Mouse (Mus musculus) ES-E14 (cell line): Measurements from ENCODE around the gene Ccdc149. TPM values are rescaled to one million over a fixed set of nuclear protein-coding genes. Genes with fewer than 3 reads are reported as not detected.

Experiments used
- DNase-seq: peaks from one replicate; pipeline ENCODE4 v3.0.0-alpha.2; 2013; ENCODE audit warnings: low read depth, low spot score
- H3K27ac ChIP-seq: 2 replicates; pipeline ENCODE4 v1.5.1; 2012; ENCODE audit warnings: low read depth, mild to moderate bottlenecking, low read length, moderate library complexity, mixed read lengths; ENCODE audit not compliant: poor library complexity, insufficient read depth, severe bottlenecking
- H3K36me3 ChIP-seq: 2 replicates; pipeline ENCODE4 v1.6.1; 2012; ENCODE audit warnings: mild to moderate bottlenecking, low read length, moderate library complexity, mixed read lengths; ENCODE audit not compliant: control insufficient read depth, poor library complexity, insufficient read depth, severe bottlenecking
- H3K4me1 ChIP-seq, 2 experiments: fragments of 150-350 bp in 1 of 2; sonication (generic) in 1 of 2; 2 replicates each; pipeline ENCODE4 v1.6.1; 2012; ENCODE audit warnings: low read length in 2 of 2, mild to moderate bottlenecking in 1 of 2, mixed read lengths in 1 of 2; ENCODE audit not compliant: control insufficient read depth in 2 of 2, insufficient read depth in 2 of 2, poor library complexity in 1 of 2
- H3K4me3 ChIP-seq, 2 experiments: fragments of 150-350 bp in 1 of 2; sonication (generic) in 1 of 2; 2 replicates each; pipeline ENCODE4 v1.5.1; 2012; ENCODE audit warnings: low read length in 2 of 2, low read depth in 1 of 2, mild to moderate bottlenecking in 1 of 2, mixed read lengths in 1 of 2; ENCODE audit not compliant: insufficient read depth in 1 of 2, poor library complexity in 1 of 2, severe bottlenecking in 1 of 2
- H3K9ac ChIP-seq: 2 replicates; pipeline ENCODE4 v1.6.1; 2012; ENCODE audit warnings: low read depth, mild to moderate bottlenecking, low read length, mixed read lengths; ENCODE audit not compliant: poor library complexity, insufficient read depth, severe bottlenecking
- H3K9me3 ChIP-seq: fragments of 150-350 bp; sonication (generic); 2 replicates; pipeline ENCODE4 v1.6.1; 2012; ENCODE audit warnings: low read depth, mild to moderate bottlenecking, low read length; ENCODE audit not compliant: control insufficient read depth, insufficient read depth
- CHD2 ChIP-seq: IDR thresholded peaks from 2 replicates; pipeline ENCODE4 v1.6.1; 2014; ENCODE audit warnings: mild to moderate bottlenecking, low read depth, low read length, inconsistent platforms
- HCFC1 ChIP-seq: IDR thresholded peaks from 2 replicates; pipeline ENCODE4 v1.6.1; 2012; ENCODE audit warnings: low read length, inconsistent platforms, borderline replicate concordance; ENCODE audit not compliant: insufficient read depth
- MAFK ChIP-seq: IDR thresholded peaks from 2 replicates; pipeline ENCODE4 v1.6.1; 2014; ENCODE audit warnings: mild to moderate bottlenecking, low read depth, low read length, inconsistent platforms; ENCODE audit not compliant: insufficient read depth
- ZC3H11A ChIP-seq: IDR thresholded peaks from 2 replicates; pipeline ENCODE4 v1.6.1; 2012; ENCODE audit warnings: low read depth, mild to moderate bottlenecking, inconsistent platforms, low read length, borderline replicate concordance
- ZNF384 ChIP-seq: IDR thresholded peaks from 2 replicates; pipeline ENCODE4 v1.6.1; 2012; ENCODE audit warnings: low read depth, low read length, inconsistent platforms
- in situ Hi-C, 2 experiments: fragments of 600-800 bp; cut with MboI; formaldehyde crosslinking; loops; one replicate each; pipeline ENCODE4 v1.15.1; 2025; ENCODE audit warnings: low sequenced_read_pairs in 2 of 2, inconsistent platforms in 1 of 2; ENCODE audit not compliant: unreplicated experiment in 2 of 2
- total RNA-seq: library from RNA; depleted of rRNA; stranded (reverse); fragments of 300-350 nt; gene quantifications from 2 replicates; pipeline ENCODE4 v1.2.3, GENCODE M21; 2012

The Ccdc149 gene
- total RNA-seq, 1 experiment: 0.27 TPM

DNA sequence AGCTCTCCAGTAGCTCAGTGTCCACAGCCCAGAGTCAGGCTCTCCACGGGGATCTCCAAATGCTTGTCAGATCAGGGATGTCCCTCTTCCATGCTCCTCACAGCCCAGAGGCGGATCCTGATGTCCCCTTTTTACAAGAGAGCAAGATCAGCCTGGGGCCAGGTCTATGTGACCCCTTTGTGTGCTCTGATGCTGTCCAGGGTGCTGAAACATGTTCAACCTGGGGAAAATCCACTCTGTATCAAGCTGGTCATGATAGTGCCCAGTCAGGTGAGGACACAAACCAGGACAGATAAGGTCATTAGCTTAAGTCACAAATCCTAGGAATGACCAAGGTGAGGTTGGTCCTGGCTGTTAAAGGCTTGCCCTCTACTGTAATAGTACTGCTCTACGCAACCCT lies 59.8 kb downstream of the Ccdc149 start:
- DNase-seq: peak; percentile 40
- H3K4me1 ChIP-seq: no peaks in the 10 kb centered on the region
- no peak overlapping the region for H3K4me3 ChIP-seq
- H3K9me3 ChIP-seq: no peaks in the 10 kb centered on the region
- in situ Hi-C loops: no loop called here
- TF ChIP-seq CHD2: no peak
- H3K9ac ChIP-seq: no peak overlapping the region
- H3K36me3 ChIP-seq: no peaks in the 10 kb centered on the region
- H3K27ac ChIP-seq: no peak overlapping the region

DNA sequence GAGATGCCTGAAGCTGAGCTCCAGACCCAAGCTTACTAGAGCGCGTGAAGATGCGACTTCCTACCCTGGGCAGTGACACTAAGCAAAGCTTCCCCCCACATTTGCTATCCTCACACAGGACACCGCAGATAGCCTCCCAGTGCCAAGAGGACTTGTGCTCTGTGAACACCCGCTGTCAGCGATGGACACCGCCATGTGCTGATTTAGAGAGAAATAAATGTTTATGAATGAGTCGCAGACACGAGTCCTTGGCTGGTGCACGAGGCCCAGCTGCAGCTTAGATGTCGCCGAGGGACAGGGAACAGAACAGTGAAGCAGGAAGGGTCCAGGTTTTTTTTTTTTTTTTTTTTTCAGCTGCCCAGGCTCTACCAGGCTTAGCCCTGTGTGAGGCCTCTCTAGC lies 61.1 kb downstream of the Ccdc149 start:
- TF ChIP-seq HCFC1 (no peak), CHD2 (no peak), MAFK (no peak), ZNF384 (no peak), ZC3H11A (no peak)
- Histone ChIP-seq H3K27ac (no peak overlapping the region), H3K36me3 (no peaks in the 10 kb centered on the region), H3K4me1 (no peaks in the 10 kb centered on the region), H3K9ac (no peak overlapping the region), H3K9me3 (no peaks in the 10 kb centered on the region), H3K4me3 (no peak overlapping the region)
- in situ Hi-C loops: no loop called here
- DNase-seq: no peak

DNA sequence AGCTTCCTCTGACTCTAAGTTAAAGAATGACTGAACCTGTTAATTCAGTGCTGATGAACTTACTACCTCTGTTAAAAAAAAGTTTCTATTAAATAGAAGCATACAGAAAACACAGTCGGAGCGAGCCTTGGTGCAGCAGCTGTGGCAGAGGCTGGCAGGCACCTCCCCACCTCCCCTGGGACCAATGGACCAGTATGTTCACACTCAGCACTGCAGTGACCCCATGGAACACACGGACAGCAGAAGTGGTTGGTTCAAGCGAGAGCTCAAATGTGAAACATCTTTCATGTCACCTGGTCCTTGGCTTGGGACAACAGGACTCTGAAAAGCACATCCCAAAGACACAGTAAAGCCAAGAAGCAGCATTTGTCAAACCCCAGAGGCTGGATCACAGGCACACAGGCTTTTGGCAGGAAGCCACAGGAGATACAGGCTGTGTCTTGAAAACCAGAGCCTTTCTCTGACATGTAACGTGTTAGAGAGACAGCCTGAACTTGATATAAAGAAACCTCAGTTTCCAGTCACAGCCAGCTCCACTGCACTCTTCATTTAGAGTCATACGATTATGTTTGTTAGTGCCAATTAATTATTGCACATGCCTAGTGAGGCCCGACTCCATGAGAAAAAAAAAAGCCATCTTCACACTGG lies 62.5 kb downstream of the Ccdc149 start:
- no peak for DNase-seq
- TF ChIP-seq ZNF384 (no peak), CHD2 (no peak), MAFK (no peak), HCFC1 (no peak), ZC3H11A (no peak)
- no peak overlapping the region for H3K9ac ChIP-seq

DNA sequence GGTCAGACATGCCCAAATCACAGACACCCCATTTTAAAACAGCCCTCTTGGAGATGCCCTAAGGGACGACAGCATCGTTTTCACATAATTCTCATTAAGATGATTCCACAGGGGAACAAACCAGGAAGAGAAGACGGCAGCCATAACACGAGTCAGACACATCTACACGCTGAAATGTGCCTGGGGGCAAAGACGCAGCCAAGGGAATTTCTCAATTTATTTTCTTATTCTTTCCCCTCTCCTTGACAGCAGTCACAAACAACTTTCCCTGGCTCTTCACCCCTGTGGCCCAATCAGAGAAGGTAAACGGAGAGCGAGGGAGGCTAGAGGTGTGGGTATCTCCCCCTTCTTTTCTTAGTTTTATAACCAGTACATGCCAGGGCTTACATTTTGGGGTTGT lies 66.9 kb downstream of the Ccdc149 start:
- H3K36me3 ChIP-seq: no peaks in the 10 kb centered on the region
- TF ChIP-seq ZNF384: no peak
- TF ChIP-seq ZC3H11A: no peak
- TF ChIP-seq CHD2: no peak
- no peak for TF ChIP-seq HCFC1
- no peak for TF ChIP-seq MAFK
- H3K9ac ChIP-seq: no peak overlapping the region
- in situ Hi-C loops: no loop called here
- no peaks in the 10 kb centered on the region for H3K9me3 ChIP-seq
- no peak overlapping the region for H3K4me3 ChIP-seq
- H3K4me1 ChIP-seq: no peaks in the 10 kb centered on the region
- no peak overlapping the region for H3K27ac ChIP-seq
- DNase-seq: no peak

More for the DNA sequence above, 62.5 kb downstream of the Ccdc149 start:
- Histone ChIP-seq H3K27ac (no peak overlapping the region), H3K36me3 (no peaks in the 10 kb centered on the region), H3K4me3 (no peak overlapping the region), H3K9me3 (no peaks in the 10 kb centered on the region), H3K4me1 (no peaks in the 10 kb centered on the region)
- in situ Hi-C loops: no loop called here

DNA sequence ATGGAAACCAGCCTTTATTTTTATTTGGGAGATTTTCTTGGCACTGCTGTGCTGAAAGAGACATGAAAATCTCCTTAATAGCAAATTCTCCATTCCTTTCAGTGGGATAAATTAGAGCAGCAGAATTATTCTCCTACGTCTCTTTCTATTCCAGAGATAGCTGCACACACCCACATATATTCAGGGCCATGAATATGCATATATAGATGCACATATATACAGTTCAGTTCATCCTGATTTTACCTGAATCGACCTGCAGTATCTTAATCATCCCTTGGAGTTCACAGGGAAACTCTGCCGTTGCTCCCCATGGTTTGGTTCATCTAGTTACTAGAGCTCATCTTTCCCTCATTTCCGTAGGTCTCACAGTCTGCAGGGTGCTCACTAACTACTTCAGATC lies 77.6 kb downstream of the Ccdc149 start:
- H3K9me3 ChIP-seq: no peaks in the 10 kb centered on the region
- no peak overlapping the region for H3K27ac ChIP-seq
- no peak overlapping the region for H3K4me3 ChIP-seq
- no peak for DNase-seq
- TF ChIP-seq ZC3H11A: no peak
- no peak for TF ChIP-seq ZNF384
- no peaks in the 10 kb centered on the region for H3K4me1 ChIP-seq
- in situ Hi-C loops: no loop called here
- no peaks in the 10 kb centered on the region for H3K36me3 ChIP-seq
- no peak overlapping the region for H3K9ac ChIP-seq
